Mouse (Mus musculus) central nervous system, embryonic 11.5 days (tissue): ENCODE data around the gene 3110082J24Rik. TPM values are rescaled to one million over a fixed set of nuclear protein-coding genes. Genes with fewer than 3 reads are reported as not detected.

ENCODE experiments used
- polyA plus RNA-seq: library from polyadenylated mRNA; depleted of rRNA; stranded (reverse); fragments of >200 nt; gene quantifications from 2 replicates; pipeline ENCODE4 v1.2.3, GENCODE M21; 2012; rRNA removed

3110082J24Rik gene
- polyA plus RNA-seq: 1.9 and 3.9 TPM in 2 replicates

GRCm38 (mm10) chr5:30105668-30106300 is at the start of gene 3110082J24Rik:
Gene 3110082J24Rik, minus strand, starts transcription at chr5:30106086.

GRCm38 (mm10) chr5:30154474-30155394 is 48.8 kb upstream of the 3110082J24Rik start, which contains the start of the genes Hadha and Hadhb:
Gene Hadha, minus strand, starts transcription at chr5:30155162.
Gene Hadhb, plus strand, starts transcription at chr5:30155248.

GRCm38 (mm10) chr5:30104841-30105667 is 832 bp downstream of the 3110082J24Rik start, which contains the start of gene Garem2:
Gene Garem2, plus strand, starts transcription at chr5:30105161.

GRCm38 (mm10) chr5:30072825-30073821 is 32.8 kb downstream of the 3110082J24Rik start, which contains the start of gene Tyms:
Gene Tyms, minus strand, starts transcription at chr5:30073617.

Other genes with a start within 250 kb of the 3110082J24Rik start
- gene Il6, start 93.0 kb downstream of the 3110082J24Rik start, polyA plus RNA-seq: not detected in 2 replicates
- gene Tyms, start 32.5 kb downstream of the 3110082J24Rik start, polyA plus RNA-seq: 198 and 209 TPM in 2 replicates
- 17.1 and 21.2 TPM in 2 replicates for gene Garem2, start 925 bp downstream of the 3110082J24Rik start, polyA plus RNA-seq
- gene Hadha, start 49.1 kb upstream of the 3110082J24Rik start, polyA plus RNA-seq: 82.7 and 89.1 TPM in 2 replicates
- 81.1 and 107 TPM in 2 replicates for gene Hadhb, start 49.2 kb upstream of the 3110082J24Rik start, polyA plus RNA-seq
- not detected in 2 replicates for gene Adgrf3, start 99.6 kb upstream of the 3110082J24Rik start, polyA plus RNA-seq
- gene Selenoi, start 126.5 kb upstream of the 3110082J24Rik start, polyA plus RNA-seq: 22.2 and 39.6 TPM in 2 replicates
- 0.52 and 0.68 TPM in 2 replicates for gene Drc1, start 175.3 kb upstream of the 3110082J24Rik start, polyA plus RNA-seq